Mouse (Mus musculus): ENCODE measurements around the gene Trim16. TPM values are rescaled to one million over a fixed set of nuclear protein-coding genes. Genes with fewer than 3 reads are reported as not detected.

Gene Trim16
- polyA plus RNA-seq, 1 experiment: 0.61 TPM

- Histone ChIP-seq H3K4me1 (ENCODE audit: control insufficient read depth, insufficient read depth, low read length) (no peaks in the 10 kb centered on the region), H3K9me3 (replicated peaks; ENCODE audit: control insufficient read depth, insufficient read depth, low read length, poor library complexity, severe bottlenecking) (no peaks in the 10 kb centered on the region)
Observed at GRCm38 (mm10) chr11:62816591-62816990, 3.4 kb upstream of the Trim16 start.

GRCm38 (mm10) chr11:62819059-62819686, 858 bp upstream of the Trim16 start:
- Histone ChIP-seq H3K4me1 (ENCODE audit: control insufficient read depth, insufficient read depth, low read length) (no peaks in the 10 kb centered on the region), H3K4me3 (ENCODE audit: low read depth, low read length) (no peak overlapping the region), H3K27ac (ENCODE audit: insufficient read depth, low read length) (no peak overlapping the region), H3K9me3 (replicated peaks; ENCODE audit: control insufficient read depth, insufficient read depth, low read length, poor library complexity, severe bottlenecking) (no peaks in the 10 kb centered on the region), H3K36me3 (ENCODE audit: control insufficient read depth, insufficient read depth, low read length, poor library complexity, severe bottlenecking) (no peaks in the 10 kb centered on the region), H3K27me3 (ENCODE audit: control insufficient read depth, insufficient read depth, low read length, poor library complexity, severe bottlenecking) (no peaks in the 10 kb centered on the region), H3K9ac (ENCODE audit: low read depth, poor library complexity, severe bottlenecking) (no peak overlapping the region)
- TF ChIP-seq EP300 (IDR thresholded peaks at IDR 0.05; ENCODE audit: insufficient read depth, low read depth, low read length): no peak
- no peak for TF ChIP-seq POLR2A (IDR thresholded peaks at IDR 0.05; ENCODE audit: insufficient read depth, low read length)
- TF ChIP-seq CTCF (IDR thresholded peaks at IDR 0.05; ENCODE audit: low read depth, low read length): no peak

More at GRCm38 (mm10) chr11:62816591-62816990, 3.4 kb upstream of the Trim16 start:
- Histone ChIP-seq H3K27ac (ENCODE audit: insufficient read depth, low read length) (no peak overlapping the region), H3K27me3 (ENCODE audit: control insufficient read depth, insufficient read depth, low read length, poor library complexity, severe bottlenecking) (no peaks in the 10 kb centered on the region; the same call in 1 of the 2 replicates), H3K4me3 (ENCODE audit: low read depth, low read length) (no peak overlapping the region), H3K9ac (ENCODE audit: low read depth, poor library complexity, severe bottlenecking) (no peak overlapping the region), H3K36me3 (ENCODE audit: control insufficient read depth, insufficient read depth, low read length, poor library complexity, severe bottlenecking) (no peaks in the 10 kb centered on the region)
- TF ChIP-seq EP300 (IDR thresholded peaks at IDR 0.05; ENCODE audit: insufficient read depth, low read depth, low read length) (no peak), POLR2A (IDR thresholded peaks at IDR 0.05; ENCODE audit: insufficient read depth, low read length) (no peak), CTCF (IDR thresholded peaks at IDR 0.05; ENCODE audit: low read depth, low read length) (no peak)

GRCm38 (mm10) chr11:62820661-62821437, 818 bp downstream of the Trim16 start:
- no peaks in the 10 kb centered on the region for H3K4me1 ChIP-seq (ENCODE audit: control insufficient read depth, insufficient read depth, low read length)
- H3K9ac ChIP-seq (ENCODE audit: low read depth, poor library complexity, severe bottlenecking): peak overlapping the region; percentile 11; the same call in 1 of the 2 replicates
- peak overlapping the region; percentile 25 for H3K4me3 ChIP-seq (ENCODE audit: low read depth, low read length)
- no peaks in the 10 kb centered on the region for H3K36me3 ChIP-seq (ENCODE audit: control insufficient read depth, insufficient read depth, low read length, poor library complexity, severe bottlenecking)
- TF ChIP-seq POLR2A (IDR thresholded peaks at IDR 0.05; ENCODE audit: insufficient read depth, low read length) (no peak), EP300 (IDR thresholded peaks at IDR 0.05; ENCODE audit: insufficient read depth, low read depth, low read length) (no peak), CTCF (IDR thresholded peaks at IDR 0.05; ENCODE audit: low read depth, low read length) (no peak)
- no peaks in the 10 kb centered on the region for H3K9me3 ChIP-seq (replicated peaks; ENCODE audit: control insufficient read depth, insufficient read depth, low read length, poor library complexity, severe bottlenecking)
- H3K27me3 ChIP-seq (ENCODE audit: control insufficient read depth, insufficient read depth, low read length, poor library complexity, severe bottlenecking): no peaks in the 10 kb centered on the region
- no peak overlapping the region for H3K27ac ChIP-seq (ENCODE audit: insufficient read depth, low read length)

- no peak overlapping the region for H3K4me3 ChIP-seq (ENCODE audit: low read depth, low read length)
- H3K27ac ChIP-seq (ENCODE audit: insufficient read depth, low read length): no peak overlapping the region
- no peak overlapping the region for H3K9ac ChIP-seq (ENCODE audit: low read depth, poor library complexity, severe bottlenecking)
- no peaks in the 10 kb centered on the region for H3K4me1 ChIP-seq (ENCODE audit: control insufficient read depth, insufficient read depth, low read length)
- H3K27me3 ChIP-seq (ENCODE audit: control insufficient read depth, insufficient read depth, low read length, poor library complexity, severe bottlenecking): no peaks in the 10 kb centered on the region
- no peaks in the 10 kb centered on the region for H3K36me3 ChIP-seq (ENCODE audit: control insufficient read depth, insufficient read depth, low read length, poor library complexity, severe bottlenecking)
- H3K9me3 ChIP-seq (replicated peaks; ENCODE audit: control insufficient read depth, insufficient read depth, low read length, poor library complexity, severe bottlenecking): no peaks in the 10 kb centered on the region
- TF ChIP-seq EP300 (IDR thresholded peaks at IDR 0.05; ENCODE audit: insufficient read depth, low read depth, low read length): no peak
- no peak for TF ChIP-seq POLR2A (IDR thresholded peaks at IDR 0.05; ENCODE audit: insufficient read depth, low read length)
- TF ChIP-seq CTCF (IDR thresholded peaks at IDR 0.05; ENCODE audit: low read depth, low read length): no peak
Observed at GRCm38 (mm10) chr11:62821893-62822292, 1.9 kb downstream of the Trim16 start.

GRCm38 (mm10) chr11:62824211-62824610, 4.2 kb downstream of the Trim16 start:
- no peaks in the 10 kb centered on the region for H3K27me3 ChIP-seq (ENCODE audit: control insufficient read depth, insufficient read depth, low read length, poor library complexity, severe bottlenecking)
- no peak overlapping the region for H3K4me3 ChIP-seq (ENCODE audit: low read depth, low read length)
- H3K4me1 ChIP-seq (ENCODE audit: control insufficient read depth, insufficient read depth, low read length): no peaks in the 10 kb centered on the region
- no peak overlapping the region for H3K9ac ChIP-seq (ENCODE audit: low read depth, poor library complexity, severe bottlenecking)
- no peaks in the 10 kb centered on the region for H3K9me3 ChIP-seq (replicated peaks; ENCODE audit: control insufficient read depth, insufficient read depth, low read length, poor library complexity, severe bottlenecking)
- H3K27ac ChIP-seq (ENCODE audit: insufficient read depth, low read length): no peak overlapping the region
- no peaks in the 10 kb centered on the region for H3K36me3 ChIP-seq (ENCODE audit: control insufficient read depth, insufficient read depth, low read length, poor library complexity, severe bottlenecking)
- TF ChIP-seq POLR2A (IDR thresholded peaks at IDR 0.05; ENCODE audit: insufficient read depth, low read length): no peak
- TF ChIP-seq CTCF (IDR thresholded peaks at IDR 0.05; ENCODE audit: low read depth, low read length): no peak
- TF ChIP-seq EP300 (IDR thresholded peaks at IDR 0.05; ENCODE audit: insufficient read depth, low read depth, low read length): no peak

Data from ES-Bruce4 (cell line).